Mouse (Mus musculus) retina, embryonic 14.5 days (tissue): ENCODE measurements at regions not wholly inside any gene's neighbourhood (a gene's known extent, or its start where the extent isn't known, plus 50 kb on each side); places are given as distances from the start of the nearest gene placed in this dataset.

Experiments
- DNase-seq: peaks from one replicate; pipeline ENCODE4 v3.0.0-alpha.2; 2015; ENCODE audit warnings: low spot score

GRCm38 (mm10) chr15:44288181-44288580, 4154.0 kb downstream of the 9330182O14Rik start:
- no peak for DNase-seq

- peak; percentile 54 for DNase-seq
Observed at GRCm38 (mm10) chr15:44288704-44289103, 4154.5 kb downstream of the 9330182O14Rik start.

- no peak for DNase-seq
Observed at GRCm38 (mm10) chr15:44301491-44301890, 4167.3 kb downstream of the 9330182O14Rik start.

GRCm38 (mm10) chr15:44310888-44311287, 4176.7 kb downstream of the 9330182O14Rik start:
- no peak for DNase-seq

GRCm38 (mm10) chr15:44313294-44313693, 4179.1 kb downstream of the 9330182O14Rik start:
- no peak for DNase-seq
